Mouse (Mus musculus): ENCODE measurements around the gene Steap3.

- TF ChIP-seq POLR2A (IDR thresholded peaks at IDR 0.05; ENCODE audit: insufficient read depth, low read length), result no peak
- TF ChIP-seq EP300 (IDR thresholded peaks at IDR 0.05; ENCODE audit: insufficient read depth, low read depth, low read length), result no peak
- TF ChIP-seq CTCF (IDR thresholded peaks at IDR 0.05; ENCODE audit: low read depth, low read length), result no peak
These were observed 42.6 kb downstream of the Steap3 start for GRCm38 (mm10) chr1:120229723-120230471.
